ENCODE assay signal across 8 mouse cellular contexts in the genomic region with DNA sequence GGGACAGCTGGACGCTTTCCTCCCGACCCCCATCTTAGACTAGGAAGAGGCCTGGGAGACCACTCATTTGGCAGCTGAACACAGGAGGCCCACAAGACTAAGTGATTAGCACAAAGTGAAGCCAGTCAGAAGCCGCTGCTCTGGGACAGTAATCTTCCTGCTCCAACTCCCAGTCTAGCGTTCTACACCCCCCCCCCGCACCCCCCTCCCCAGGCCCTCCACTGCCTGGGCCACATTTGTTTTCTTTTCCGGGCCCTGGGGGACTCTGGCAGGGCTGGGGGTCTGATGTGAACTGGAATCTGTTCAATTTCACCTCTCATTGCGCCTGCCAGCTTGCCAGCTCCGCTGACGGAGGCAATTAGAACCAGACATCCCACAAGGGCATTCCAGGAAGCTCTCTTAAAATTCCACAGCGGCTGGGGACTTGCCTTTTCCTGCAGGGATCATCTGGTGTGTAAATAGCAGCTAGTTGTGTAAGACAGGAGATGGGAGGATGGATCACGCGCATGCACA.
DNase-seq lines count a peak whose midpoint lies in the region; ATAC-seq lines count a peak whose summit lies in the region.

No protein-coding gene starts in this region.

- H3K4me1 ChIP-seq in embryonic facial prominence, embryonic 14.5 days (ENCODE audit: control insufficient read depth, insufficient read depth, low read length) = peaks cover 32% of the 10 kb centered on the region
- H3K4me1 ChIP-seq in midbrain, embryonic 10.5 days = peaks cover 29% of the 10 kb centered on the region

- WGBS in embryonic facial prominence, embryonic 14.5 days = under 1% methylated on average over 12 of the region's 12 CpGs
- 6% methylated on average over 12 of the region's 12 CpGs for WGBS in midbrain, embryonic 10.5 days

- H3K36me3 ChIP-seq in embryonic facial prominence, embryonic 14.5 days (ENCODE audit: control insufficient read depth, insufficient read depth, low read length) = no peaks in the 10 kb centered on the region
- no peaks in the 10 kb centered on the region for H3K36me3 ChIP-seq in midbrain, embryonic 10.5 days

- no peak overlapping the region for H3K9ac ChIP-seq in embryonic facial prominence, embryonic 14.5 days (ENCODE audit: low read depth, low read length)

- peak overlapping the region; percentile 44 for H3K4me2 ChIP-seq in embryonic facial prominence, embryonic 14.5 days (ENCODE audit: low read depth, low read length)

- H3K9me3 ChIP-seq in embryonic facial prominence, embryonic 14.5 days (ENCODE audit: control insufficient read depth, low read length) = no peaks in the 10 kb centered on the region
- no peaks in the 10 kb centered on the region for H3K9me3 ChIP-seq in midbrain, embryonic 10.5 days (replicated peaks)

- ATAC-seq in embryonic facial prominence, embryonic 14.5 days (ENCODE audit: low read depth) = peak; percentile 80

- 0 out of 2 replicates have a peak, but pooled peaks cover 10% of the 10 kb centered on the region for H3K27me3 ChIP-seq in embryonic facial prominence, embryonic 14.5 days (replicated peaks; ENCODE audit: control insufficient read depth, insufficient read depth, low read length)
- peaks cover 100% of the 10 kb centered on the region for H3K27me3 ChIP-seq in midbrain, embryonic 10.5 days (ENCODE audit: low read depth, poor library complexity, severe bottlenecking)

- intact Hi-C loops in heart, postnatal 14 days (cut with DNase I) = loop anchor here (1.0 to 10.0 kb wide), 6 partner anchors 78 to 580 kb away; a partner anchor contains a TSS

- H3K4me3 ChIP-seq in embryonic facial prominence, embryonic 14.5 days (ENCODE audit: low read depth, low read length) = no peak overlapping the region
- H3K4me3 ChIP-seq in midbrain, embryonic 10.5 days = 0 out of 2 replicates have a peak overlapping the region, but pooled peaks have one; percentile 4

- peak overlapping the region; percentile 65 for H3K27ac ChIP-seq in embryonic facial prominence, embryonic 14.5 days (replicated peaks; ENCODE audit: low read depth, low read length)
- H3K27ac ChIP-seq in midbrain, embryonic 10.5 days (replicated peaks) = peak overlapping the region; percentile 63

- peak; percentile 29 for DNase-seq in layer of hippocampus, adult 11-12 months (ENCODE audit: low spot score)
- no peak for DNase-seq in layer of hippocampus, adult 9-10 months (ENCODE audit: low spot score)
- peak; percentile 95 for DNase-seq in embryonic facial prominence, embryonic 14.5 days (ENCODE audit: low spot score)
- DNase-seq in heart, postnatal 14 days = peak; percentile 37 to 55
- peak; percentile 74 for DNase-seq in kidney, postnatal 14 days
- peak; percentile 58 for DNase-seq in midbrain, embryonic 10.5 days (ENCODE audit: low spot score)
- no peak for DNase-seq in B cell, adult 2 months
- DNase-seq in cerebellum, adult 11-12 months = no peak

Comparison
In these comparisons a context has a peak if more than half of its experiments do, and no peak if none do; other contexts are left out.
1. DNase-seq: peak in layer of hippocampus, adult 11-12 months (single experiment), embryonic facial prominence, embryonic 14.5 days (single experiment), heart, postnatal 14 days (2 of 2), kidney, postnatal 14 days (single experiment) and midbrain, embryonic 10.5 days (single experiment); none in layer of hippocampus, adult 9-10 months (single experiment), B cell, adult 2 months (0 of 2) and cerebellum, adult 11-12 months (single experiment).